Mouse (Mus musculus) hindbrain, embryonic 14.5 days (tissue): ENCODE measurements around the gene Cacna2d1. TPM values are rescaled to one million over a fixed set of nuclear protein-coding genes. Genes with fewer than 3 reads are reported as not detected.

Source experiments
- ATAC-seq: fragments of 200-750 bp; cut with Nextera tagmentation; 2 replicates; pipeline ENCODE4 v1.8.0; 2017; ENCODE audit warnings: moderate number of reproducible peaks, mild to moderate bottlenecking, moderate TSS enrichment, moderate library complexity; ENCODE audit not compliant: low FRiP score
- DNase-seq: peaks from one replicate; pipeline ENCODE4 v3.0.0-alpha.2; 2015; ENCODE audit warnings: low spot score
- H3K27ac ChIP-seq: fragments of 300-500 bp; sonication (generic); 2 replicates; pipeline ENCODE4 v1.5.1; 2014; ENCODE audit warnings: mild to moderate bottlenecking, moderate library complexity
- H3K27me3 ChIP-seq: fragments of 300-500 bp; sonication (generic); 2 replicates; pipeline ENCODE4 v1.6.1; 2014; ENCODE audit warnings: mild to moderate bottlenecking, low read length, mixed read lengths; ENCODE audit not compliant: control insufficient read depth, insufficient read depth
- H3K36me3 ChIP-seq: fragments of 300-500 bp; sonication (generic); replicated peaks from 2 replicates; pipeline ENCODE4 v1.6.1; 2014; ENCODE audit not compliant: control insufficient read depth, insufficient read depth
- H3K4me1 ChIP-seq: fragments of 300-500 bp; sonication (generic); replicated peaks from 2 replicates; pipeline ENCODE4 v1.6.1; 2014; ENCODE audit warnings: antibody characterized with exemption, low read length, mixed read lengths; ENCODE audit not compliant: control insufficient read depth, insufficient read depth
- H3K4me2 ChIP-seq: fragments of 300-500 bp; sonication (generic); replicated peaks from 2 replicates; pipeline ENCODE4 v1.6.1; 2014; ENCODE audit warnings: mild to moderate bottlenecking, moderate library complexity
- H3K4me3 ChIP-seq: fragments of 300-500 bp; sonication (generic); replicated peaks from 2 replicates; pipeline ENCODE4 v1.5.1; 2014; ENCODE audit warnings: mild to moderate bottlenecking, low read length
- H3K9ac ChIP-seq: fragments of 300-500 bp; sonication (generic); 2 replicates; pipeline ENCODE4 v1.6.1; 2014
- H3K9me3 ChIP-seq: fragments of 300-500 bp; sonication (generic); 2 replicates; pipeline ENCODE4 v1.6.1; 2016; ENCODE audit warnings: low read length; ENCODE audit not compliant: control insufficient read depth
- WGBS: fragments of 180-500 bp; shearing (Covaris S2); extraction: QIAGEN DNeasy Blood & Tissue Kit; methylation state at CpG from one replicate; pipeline ENCODE4 v1.1.7; 2014; 5-methylcytosine and 5-hydroxymethylcytosine counted together
- polyA plus RNA-seq: library from polyadenylated mRNA; unstranded; fragments of >200 nt; fragmentation: Nextera tagmentation; extraction: Ambion mirVana; gene quantifications from 2 replicates; pipeline ENCODE4 v1.2.1, GENCODE M21; 2014

Gene Cacna2d1
- polyA plus RNA-seq, 1 experiment from 2014 or later = 40.3 TPM

DNA sequence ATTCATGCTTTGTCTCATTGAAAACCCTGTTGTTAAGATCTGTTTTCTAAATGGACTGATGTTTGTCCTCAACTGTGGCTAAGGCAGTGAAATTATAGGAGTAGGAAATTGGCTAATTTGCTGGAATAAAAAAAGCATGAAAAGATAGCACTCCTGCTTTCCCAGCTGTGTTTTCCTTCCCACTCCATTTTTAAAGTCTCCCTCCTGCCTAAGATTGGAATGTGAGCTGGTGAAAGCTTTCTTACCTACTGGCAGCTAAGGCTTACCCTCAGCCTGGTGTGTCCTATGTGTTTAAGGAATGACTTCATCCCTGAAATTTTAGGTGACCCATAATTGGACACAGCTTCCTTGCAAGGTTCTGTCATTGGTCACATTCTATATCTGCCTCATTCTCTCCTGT is 40.2 kb downstream of the Cacna2d1 start:
- no peaks in the 10 kb centered on the region for H3K9me3 ChIP-seq
- H3K36me3 ChIP-seq = no peaks in the 10 kb centered on the region
- ATAC-seq = no peak
- no peaks in the 10 kb centered on the region for H3K4me1 ChIP-seq
- no peak overlapping the region for H3K4me3 ChIP-seq
- DNase-seq = no peak
- H3K9ac ChIP-seq = no peak overlapping the region
- peaks cover 74% of the 10 kb centered on the region for H3K27me3 ChIP-seq
- H3K4me2 ChIP-seq = no peak overlapping the region
- H3K27ac ChIP-seq = no peak overlapping the region

DNA sequence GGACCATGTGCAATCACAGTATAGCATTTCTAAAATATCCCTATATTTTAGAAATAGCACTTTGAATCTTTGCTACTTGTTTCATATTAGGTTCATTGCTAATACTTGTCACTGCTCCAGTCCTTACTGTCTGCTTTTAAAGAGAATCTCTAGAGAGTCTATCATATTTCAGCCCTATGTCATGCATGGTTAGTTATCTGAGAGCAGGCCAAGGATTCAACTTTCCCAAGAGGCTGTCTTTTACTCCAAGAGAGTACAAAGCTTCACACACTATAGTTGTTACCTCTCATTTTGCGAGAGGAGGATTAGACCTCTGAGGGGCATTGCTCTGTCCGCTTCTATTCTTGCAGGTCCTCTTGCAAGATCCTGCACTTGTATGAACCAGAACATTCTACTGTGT is 44.7 kb downstream of the Cacna2d1 start:
- no peaks in the 10 kb centered on the region for H3K4me1 ChIP-seq
- DNase-seq (no peak), ATAC-seq (no peak)
- H3K36me3 ChIP-seq = no peaks in the 10 kb centered on the region
- no peak overlapping the region for H3K27ac ChIP-seq
- H3K27me3 ChIP-seq = peaks cover 86% of the 10 kb centered on the region
- H3K4me2 ChIP-seq = no peak overlapping the region
- no peak overlapping the region for H3K9ac ChIP-seq
- H3K9me3 ChIP-seq = no peaks in the 10 kb centered on the region
- no peak overlapping the region for H3K4me3 ChIP-seq
- 72% methylated on average over 2 of the region's 2 CpGs for WGBS

DNA sequence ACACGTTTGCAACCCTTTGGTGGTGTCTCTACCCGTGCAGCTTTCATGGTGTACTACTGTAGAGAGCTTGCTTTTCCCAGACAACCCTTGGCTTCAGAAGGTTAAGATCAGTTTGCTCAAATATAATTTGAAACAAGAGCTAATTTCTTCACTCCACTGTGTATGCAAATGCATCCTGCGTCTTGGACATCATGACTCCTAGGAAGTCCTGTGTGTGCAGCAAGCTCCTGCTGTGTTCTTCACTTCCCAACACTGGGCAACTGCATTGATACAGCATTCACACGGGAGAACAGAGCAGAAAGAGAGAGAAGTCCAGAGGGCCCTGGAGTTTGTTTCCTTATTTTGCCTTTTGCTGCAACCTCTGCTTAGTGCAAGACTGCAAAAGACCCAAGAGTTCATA is 48.1 kb downstream of the Cacna2d1 start:
- no peak for ATAC-seq
- Histone ChIP-seq H3K4me2 (no peak overlapping the region), H3K9me3 (no peaks in the 10 kb centered on the region), H3K4me1 (no peaks in the 10 kb centered on the region; the same call in 1 of the 2 replicates), H3K9ac (no peak overlapping the region), H3K36me3 (no peaks in the 10 kb centered on the region), H3K27me3 (peaks cover 78% of the 10 kb centered on the region), H3K27ac (no peak overlapping the region), H3K4me3 (no peak overlapping the region)
- no peak for DNase-seq
- 28% methylated on average over 4 of the region's 4 CpGs for WGBS

DNA sequence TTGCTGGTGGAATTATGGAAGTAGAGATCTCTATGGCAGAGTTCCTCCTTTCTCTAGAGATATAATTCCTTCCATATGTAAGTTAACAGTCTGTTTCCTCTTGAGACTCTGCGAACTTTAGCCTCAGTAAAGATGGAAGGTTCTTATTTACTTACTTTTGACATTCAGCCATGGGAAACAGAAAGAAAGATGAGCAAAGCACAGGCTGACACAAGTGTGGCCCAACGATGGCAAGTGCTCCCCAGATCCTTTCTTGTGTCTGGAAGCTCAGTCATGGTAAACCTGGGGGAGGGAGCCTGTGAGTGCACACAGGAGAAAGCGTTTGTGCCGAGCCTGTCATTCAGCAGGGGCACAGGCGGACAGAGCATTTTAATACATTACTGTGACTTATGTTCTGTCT is 48.9 kb downstream of the Cacna2d1 start:
- Histone ChIP-seq H3K4me2 (no peak overlapping the region), H3K36me3 (no peaks in the 10 kb centered on the region), H3K4me1 (no peaks in the 10 kb centered on the region; the same call in 1 of the 2 replicates), H3K4me3 (no peak overlapping the region), H3K9ac (no peak overlapping the region), H3K9me3 (no peaks in the 10 kb centered on the region), H3K27ac (no peak overlapping the region), H3K27me3 (peaks cover 77% of the 10 kb centered on the region)
- DNase-seq (no peak), ATAC-seq (no peak)
- WGBS = 18% methylated on average over 5 of the region's 5 CpGs

DNA sequence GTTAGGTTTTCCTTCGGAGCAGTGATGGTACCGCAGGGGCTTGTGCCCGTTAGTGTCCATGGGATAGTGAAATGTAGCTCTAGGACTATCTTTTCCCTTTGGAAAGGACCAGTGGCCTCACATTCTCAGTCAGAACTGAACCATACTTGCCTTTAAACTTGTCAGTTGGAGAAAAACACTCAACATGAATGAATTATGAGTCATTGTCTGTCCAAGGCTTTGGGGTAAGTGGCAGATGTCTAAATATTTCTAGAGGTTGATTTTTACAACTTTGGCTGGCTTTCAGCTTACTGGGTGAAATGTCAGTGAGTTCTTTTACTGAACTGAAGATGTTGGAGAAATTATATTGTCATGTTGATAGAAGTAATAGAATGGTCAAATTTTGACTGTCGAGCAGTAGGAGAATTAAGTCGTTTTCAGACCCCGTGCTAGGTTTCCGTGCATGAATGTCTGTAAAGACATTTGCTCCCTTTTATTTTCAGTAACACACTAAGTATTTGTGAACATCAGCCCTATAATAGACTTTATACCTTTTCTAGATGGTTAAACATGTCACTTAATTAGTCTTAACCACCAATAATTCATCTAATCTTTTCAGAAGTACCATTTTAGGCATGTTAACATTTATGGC is 50.9 kb downstream of the Cacna2d1 start:
- Histone ChIP-seq H3K9ac (no peak overlapping the region), H3K4me3 (no peak overlapping the region), H3K27ac (no peak overlapping the region), H3K9me3 (no peaks in the 10 kb centered on the region), H3K36me3 (no peaks in the 10 kb centered on the region), H3K27me3 (peaks cover 71% of the 10 kb centered on the region), H3K4me2 (no peak overlapping the region), H3K4me1 (peaks cover 5% of the 10 kb centered on the region; the same call in 1 of the 2 replicates)
- ATAC-seq = no peak
- no peak for DNase-seq
- WGBS = 31% methylated on average over 7 of the region's 7 CpGs

DNA sequence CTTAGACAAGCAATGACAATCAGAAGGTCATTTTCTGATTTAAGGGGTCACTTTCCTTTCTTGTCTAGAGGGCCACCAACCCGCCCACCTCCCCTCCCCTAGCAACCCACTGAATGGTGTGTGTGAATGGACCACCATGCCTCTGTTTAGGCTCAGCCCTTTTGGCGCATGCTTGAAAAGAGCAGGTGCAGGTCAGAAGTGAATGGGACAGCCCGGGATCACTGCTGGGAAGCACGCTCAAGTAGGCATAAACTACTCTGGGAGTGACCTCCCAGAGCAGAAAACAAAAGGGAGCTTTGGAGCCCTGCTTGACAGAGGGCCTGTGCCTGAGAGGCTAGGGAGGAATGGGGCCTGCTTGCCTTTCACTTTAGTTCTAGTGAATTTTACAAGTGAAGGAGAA is 51.4 kb downstream of the Cacna2d1 start:
- no peak for DNase-seq
- Histone ChIP-seq H3K4me2 (no peak overlapping the region), H3K4me3 (no peak overlapping the region), H3K4me1 (peaks cover 5% of the 10 kb centered on the region; the same call in 1 of the 2 replicates), H3K9ac (no peak overlapping the region), H3K9me3 (no peaks in the 10 kb centered on the region), H3K36me3 (no peaks in the 10 kb centered on the region), H3K27ac (no peak overlapping the region), H3K27me3 (peaks cover 71% of the 10 kb centered on the region)
- ATAC-seq = peak; percentile 85; the same call in 1 of the 2 replicates
- WGBS = 9% methylated on average over 4 of the region's 4 CpGs

DNA sequence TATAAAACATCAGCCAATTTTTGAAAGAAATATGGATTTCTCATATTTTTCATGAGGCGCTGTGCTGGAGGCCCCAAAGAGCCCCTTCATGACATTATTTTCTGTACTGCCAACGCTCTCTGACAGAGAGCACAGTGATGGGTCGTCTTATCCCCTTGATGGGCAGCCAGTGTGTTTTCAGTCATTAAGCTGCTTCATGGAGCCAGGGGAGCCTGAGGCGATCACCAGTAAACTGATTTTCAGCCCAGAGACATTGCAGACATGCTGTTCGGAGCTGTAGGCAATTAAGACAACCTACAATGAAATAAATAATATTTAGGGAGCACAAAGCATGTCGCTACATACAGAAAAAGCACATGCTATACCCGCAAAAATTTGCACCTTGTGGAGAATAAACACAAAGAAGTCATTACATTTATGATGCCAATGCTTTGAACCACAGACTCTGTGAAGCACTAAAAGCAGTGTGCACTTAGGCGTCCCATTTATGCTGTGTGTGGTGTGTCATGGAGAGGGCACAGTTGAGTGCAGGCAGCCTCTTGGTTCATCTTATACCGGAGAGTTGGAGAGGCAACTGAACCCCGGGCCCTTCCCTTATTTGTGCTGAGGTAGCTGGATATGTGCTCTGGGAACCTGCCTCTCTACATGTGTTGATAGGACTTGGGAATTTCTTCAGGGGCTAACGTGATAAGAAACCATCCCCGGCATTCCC is 57.1 kb downstream of the Cacna2d1 start:
- peak; percentile 59 for ATAC-seq
- Histone ChIP-seq H3K36me3 (no peaks in the 10 kb centered on the region), H3K27ac (peak overlapping the region; percentile 68), H3K4me2 (peak overlapping the region; percentile 29), H3K4me3 (no peak overlapping the region), H3K9me3 (no peaks in the 10 kb centered on the region), H3K9ac (peak overlapping the region; percentile 31; the same call in 1 of the 2 replicates), H3K27me3 (peaks cover 41% of the 10 kb centered on the region), H3K4me1 (peaks cover 24% of the 10 kb centered on the region)
- 40% methylated on average over 12 of the region's 12 CpGs for WGBS
- no peak for DNase-seq

DNA sequence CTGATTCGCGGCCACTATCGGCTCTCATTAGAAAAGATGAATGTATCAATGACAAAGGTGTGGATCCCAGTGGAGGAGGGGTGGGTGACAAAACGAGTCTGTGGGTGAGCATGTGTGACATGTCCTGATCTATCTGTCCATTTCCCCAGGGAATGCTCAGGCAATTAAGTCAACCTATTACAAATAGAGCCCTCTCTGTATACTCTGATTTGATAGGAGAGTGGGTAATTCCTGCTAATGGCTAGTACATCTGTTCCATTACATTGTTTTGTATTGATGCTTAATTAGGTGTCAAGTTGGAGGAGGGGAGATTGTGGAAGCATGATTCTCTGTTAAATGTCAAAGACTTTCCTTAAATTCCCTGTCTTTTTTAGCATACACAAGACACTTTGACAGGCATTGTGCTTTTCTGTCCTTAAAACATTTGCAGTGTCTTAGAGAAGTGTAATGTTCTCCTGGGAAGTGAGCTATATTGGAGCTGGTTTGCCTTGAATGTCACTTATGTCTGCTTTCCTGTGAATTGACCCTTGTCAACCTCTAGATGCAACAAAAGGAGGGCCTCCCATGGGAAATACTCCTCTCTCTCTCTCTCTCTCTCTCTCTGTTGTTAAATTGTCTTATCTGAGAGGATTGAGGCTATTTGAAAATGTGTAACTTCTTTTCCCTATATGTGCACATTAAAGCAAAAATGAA is 58.9 kb downstream of the Cacna2d1 start:
- Histone ChIP-seq H3K27me3 (peaks cover 37% of the 10 kb centered on the region), H3K36me3 (no peaks in the 10 kb centered on the region), H3K27ac (peak overlapping the region; percentile 64; the same call in 1 of the 2 replicates), H3K4me3 (no peak overlapping the region), H3K4me1 (peaks cover 24% of the 10 kb centered on the region), H3K4me2 (no peak overlapping the region), H3K9ac (no peak overlapping the region), H3K9me3 (no peaks in the 10 kb centered on the region)
- 19% methylated on average over 4 of the region's 4 CpGs for WGBS
- ATAC-seq (peak; percentile 83), DNase-seq (peak; percentile 49)

DNA sequence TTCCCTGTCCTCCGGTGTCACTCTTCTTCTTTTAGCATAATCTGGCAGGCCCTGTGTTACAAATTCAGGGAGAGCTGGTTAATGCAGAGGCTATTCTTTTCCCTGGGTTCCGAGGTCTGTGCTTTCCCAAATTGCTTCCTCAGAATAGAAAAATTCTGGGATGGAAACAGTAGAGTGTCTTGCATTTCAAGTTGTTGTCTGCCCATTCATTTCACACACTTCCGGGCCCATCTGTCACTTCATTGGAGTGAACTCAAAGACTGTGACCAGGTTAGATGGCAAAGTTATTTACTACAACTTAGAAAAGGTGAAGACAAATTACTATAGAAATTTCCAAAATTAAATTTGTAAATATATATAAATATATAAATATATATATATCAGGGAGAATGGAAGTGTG is 62.7 kb downstream of the Cacna2d1 start:
- no peak overlapping the region for H3K9ac ChIP-seq
- H3K9me3 ChIP-seq = no peaks in the 10 kb centered on the region
- H3K27me3 ChIP-seq = peaks cover 24% of the 10 kb centered on the region
- DNase-seq (no peak), ATAC-seq (no peak)
- no peaks in the 10 kb centered on the region for H3K36me3 ChIP-seq
- no peak overlapping the region for H3K4me2 ChIP-seq
- H3K27ac ChIP-seq = no peak overlapping the region
- H3K4me1 ChIP-seq = peaks cover 7% of the 10 kb centered on the region; the same call in 1 of the 2 replicates
- 79% methylated on average over 3 of the region's 3 CpGs for WGBS
- no peak overlapping the region for H3K4me3 ChIP-seq
